Mouse (Mus musculus) megakaryocyte, embryonic 14.5 days (primary cell): ENCODE data around the gene Cisd3.

Experiments used
- FLI1 ChIP-seq: IDR thresholded peaks from 2 replicates; pipeline ENCODE4 v1.6.1; 2012; ENCODE audit warnings: low read length, inconsistent platforms, mixed read lengths
- GATA1 ChIP-seq: IDR thresholded peaks from 3 replicates; pipeline ENCODE4 v1.6.1; 2012; ENCODE audit warnings: mixed read lengths, low read length, inconsistent platforms, borderline replicate concordance

- TF ChIP-seq GATA1: no peak
- TF ChIP-seq FLI1: no peak
Observed at GRCm38 (mm10) chr11:97713896-97714295, 28.3 kb downstream of the Cisd3 start.
